Mouse (Mus musculus) brain, embryonic 18.5 days (tissue): ENCODE data around the gene Hmgn2.

Experiments
- DNase-seq: peaks from one replicate; pipeline ENCODE4 v3.0.0-alpha.2; 2012; ENCODE audit warnings: low read depth, low spot score

Gene Hmgn2

DNA sequence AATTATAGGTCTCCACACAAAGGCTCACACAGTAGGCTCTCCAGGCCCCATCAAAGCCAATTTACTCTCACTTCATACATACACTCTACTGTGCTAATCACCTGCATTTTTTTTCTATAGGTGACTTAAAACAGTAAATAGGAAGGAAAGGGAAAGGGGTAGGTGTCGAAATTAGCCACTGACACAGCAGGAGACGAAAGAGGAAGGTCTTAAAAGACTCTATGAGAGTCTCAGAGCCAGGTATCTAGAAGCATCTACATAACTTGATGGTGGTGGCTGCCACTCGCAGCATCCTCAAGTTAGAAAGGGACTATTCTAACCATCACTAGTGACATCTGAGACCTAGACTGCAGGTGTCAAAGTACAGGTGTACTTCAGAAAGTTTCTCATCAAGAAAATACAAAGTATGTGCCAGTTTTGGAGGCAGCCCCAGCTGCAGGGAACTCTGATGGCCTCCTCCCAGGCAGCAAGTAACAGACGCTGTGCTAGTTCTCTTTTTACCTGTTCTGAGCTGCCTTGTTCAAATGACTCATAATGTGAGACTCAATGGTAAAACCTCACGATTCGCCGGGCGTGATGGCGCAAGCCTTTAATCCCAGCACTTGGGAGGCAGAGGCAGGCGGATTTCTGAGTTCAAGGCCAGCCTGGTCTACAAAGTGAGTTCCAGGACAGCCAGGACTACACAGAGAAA lies 9.7 kb upstream of the Hmgn2 start:
- no peak for DNase-seq

DNA sequence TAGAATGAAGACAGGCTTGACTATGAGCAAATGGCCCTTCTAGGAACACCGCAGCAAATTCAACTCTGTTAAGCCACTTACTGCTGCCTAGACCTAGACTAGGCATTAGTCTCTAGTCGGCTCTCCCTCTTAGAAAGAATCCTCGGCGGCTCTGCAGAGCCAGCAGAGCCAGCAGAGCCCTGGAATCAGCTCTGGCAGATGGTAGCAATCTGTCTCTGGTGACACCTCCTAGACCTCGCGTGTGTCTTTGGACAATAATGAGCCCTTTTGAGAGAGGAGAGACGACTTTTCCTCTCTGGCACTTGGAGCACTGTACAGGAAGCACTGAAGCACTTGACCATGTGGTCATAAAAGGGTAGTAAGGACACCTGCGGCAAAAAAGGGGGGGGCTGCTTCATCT lies 3.3 kb upstream of the Hmgn2 start:
- no peak for DNase-seq

DNA sequence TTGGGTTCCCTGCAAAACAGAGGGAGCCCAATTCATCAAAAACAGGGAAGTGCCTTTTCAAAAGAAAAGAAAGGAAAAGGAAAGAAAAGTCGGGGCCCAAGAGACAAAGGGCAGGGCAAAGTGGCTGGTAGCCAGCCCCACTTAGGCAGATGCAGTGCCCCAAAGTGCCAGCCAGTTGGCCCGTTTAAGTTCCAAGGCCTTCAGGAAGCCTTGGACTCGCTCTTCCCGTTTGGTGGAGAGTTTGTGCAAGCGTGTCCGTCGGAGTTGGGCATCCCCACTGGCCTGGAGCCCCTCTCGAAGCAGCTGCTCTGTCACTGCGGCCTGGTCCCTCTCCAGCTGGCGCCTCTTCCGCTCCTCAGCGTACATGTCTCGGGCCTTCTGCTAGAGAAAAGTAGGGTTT lies 2.4 kb upstream of the Hmgn2 start:
- DNase-seq = no peak

DNA sequence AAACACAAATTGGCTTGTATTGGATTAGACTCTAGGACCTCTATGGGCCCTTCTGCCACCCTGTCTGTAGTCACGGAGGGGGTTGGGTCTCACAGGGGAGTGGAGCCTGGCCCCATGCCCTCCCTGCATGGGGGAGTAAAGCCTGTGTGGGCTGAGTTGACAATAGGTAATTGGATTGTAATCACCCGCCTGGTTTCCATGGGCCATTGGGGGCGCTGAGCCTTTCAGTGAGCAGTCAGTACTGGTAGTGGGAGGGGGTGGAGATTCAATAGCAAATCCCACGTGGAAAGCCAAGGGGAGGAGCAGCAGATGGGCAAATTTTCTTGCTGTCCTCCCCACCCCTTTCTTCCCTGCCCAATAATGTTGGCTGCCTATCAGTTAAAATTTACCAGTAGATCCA lies 1.7 kb upstream of the Hmgn2 start:
- no peak for DNase-seq

DNA sequence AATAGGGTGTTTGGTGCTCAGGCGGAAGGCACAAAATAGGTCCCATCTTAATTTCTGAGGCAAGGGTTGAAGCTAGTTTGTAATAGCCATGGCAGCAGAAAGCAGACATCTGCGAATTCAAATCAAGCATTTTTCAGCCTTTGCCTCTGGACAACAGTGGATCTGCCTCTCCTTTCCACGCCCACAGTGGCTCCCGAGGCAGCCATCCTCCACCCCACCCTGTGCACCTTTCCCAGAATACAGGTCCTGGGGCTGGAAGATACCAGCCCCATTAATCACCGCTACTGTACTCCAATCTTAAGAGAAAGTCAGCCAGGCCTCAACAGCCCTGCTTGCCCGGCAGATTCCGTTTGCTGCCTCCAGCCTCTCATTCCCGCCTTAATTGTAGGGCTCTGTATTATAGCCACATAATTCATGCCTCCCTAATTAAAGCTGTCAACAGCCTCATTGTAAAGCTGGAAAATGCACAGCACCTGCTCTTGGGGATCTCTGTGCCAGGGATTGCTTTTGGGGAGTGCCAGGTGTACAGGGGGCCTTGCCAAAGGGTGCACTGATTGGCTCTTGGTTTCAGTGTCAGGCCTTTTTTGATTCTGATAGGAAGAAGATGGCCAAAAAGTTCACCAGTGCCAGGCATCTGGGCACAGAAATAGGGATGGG lies 792 bp upstream of the Hmgn2 start:
- no peak for DNase-seq

DNA sequence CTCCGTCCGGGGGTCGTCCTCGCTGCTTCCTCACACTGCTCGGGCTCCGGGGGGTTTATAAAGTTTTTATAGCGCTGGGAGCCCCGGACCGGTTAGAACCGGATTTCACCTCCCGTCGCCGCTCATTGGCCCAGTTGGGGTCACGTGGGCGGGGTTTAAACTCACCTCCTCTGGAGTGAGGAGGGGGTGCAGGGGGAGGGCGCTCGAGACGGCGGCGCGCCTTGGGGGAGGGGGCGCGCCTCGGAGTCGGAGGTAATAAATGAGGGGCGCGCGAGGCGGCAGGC lies 642 bp downstream of the Hmgn2 start:
- peak; percentile 95 for DNase-seq

DNA sequence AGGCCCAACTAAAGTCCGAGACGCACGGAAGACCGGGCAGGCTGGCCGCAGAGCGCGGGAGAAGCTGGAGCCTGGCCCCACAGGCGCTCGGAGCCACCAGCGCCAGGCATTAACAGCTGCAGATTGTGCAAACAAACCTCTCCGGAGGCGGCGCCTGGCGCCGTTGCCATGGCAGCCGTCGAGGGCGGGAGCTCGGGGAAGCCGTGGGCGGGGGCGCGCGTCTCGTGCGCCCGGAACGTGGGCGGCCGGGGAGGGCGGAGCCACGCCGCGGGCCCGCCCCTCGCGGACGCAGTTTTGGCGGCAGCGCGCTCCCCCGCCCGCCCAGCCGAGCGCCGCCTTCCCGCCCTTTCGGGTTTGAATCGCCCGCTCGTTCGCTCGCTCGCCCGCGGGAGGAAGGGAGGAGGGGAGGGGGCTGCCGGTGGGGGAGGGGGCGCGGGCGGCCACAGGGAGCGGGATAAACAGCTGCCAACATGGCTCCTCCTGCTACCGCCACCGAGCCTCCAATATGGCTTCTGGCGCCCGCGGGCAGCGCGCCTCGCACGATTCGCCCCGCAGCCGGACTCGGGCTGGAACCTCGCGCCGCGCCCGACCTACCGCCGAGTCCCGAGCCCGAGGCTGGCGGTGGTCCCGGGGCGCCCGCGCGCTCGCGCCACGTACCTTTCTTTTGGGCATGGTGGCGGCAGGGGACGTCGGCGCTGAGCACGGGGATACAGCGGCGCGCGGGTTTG lies 1.1 kb downstream of the Hmgn2 start:
- peak; percentile 87 for DNase-seq

DNA sequence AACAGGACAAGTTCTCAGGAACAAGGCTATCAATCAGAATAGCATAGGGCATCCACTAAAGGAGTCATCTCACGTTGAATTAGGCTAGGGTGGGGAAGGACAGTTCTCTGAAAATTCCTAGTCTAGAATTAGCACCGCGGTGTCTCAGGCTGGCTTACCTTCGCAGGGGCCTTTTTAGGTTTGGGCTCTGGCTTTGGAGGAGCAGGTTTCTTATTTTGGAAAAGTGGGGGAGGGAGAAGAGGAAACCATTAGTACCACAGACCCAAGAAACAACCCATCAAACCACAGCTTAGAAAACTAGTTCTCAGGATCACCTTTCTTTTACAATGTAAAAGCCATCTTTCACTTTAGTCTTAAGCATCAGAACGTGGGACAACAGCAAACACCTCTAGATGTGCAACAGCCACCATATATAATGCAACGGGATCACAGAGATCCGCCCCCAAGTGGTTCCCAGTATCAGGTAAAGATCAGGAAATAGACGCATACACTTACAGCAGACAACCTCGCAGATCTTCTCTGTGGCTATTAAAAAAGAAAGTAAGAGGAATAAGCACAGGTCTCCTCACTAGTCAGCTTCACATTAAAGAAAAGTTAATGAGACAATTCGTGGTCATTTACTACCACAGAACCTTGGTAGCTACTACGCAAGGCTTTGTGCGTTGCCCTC lies 2.0 kb downstream of the Hmgn2 start:
- DNase-seq = no peak

DNA sequence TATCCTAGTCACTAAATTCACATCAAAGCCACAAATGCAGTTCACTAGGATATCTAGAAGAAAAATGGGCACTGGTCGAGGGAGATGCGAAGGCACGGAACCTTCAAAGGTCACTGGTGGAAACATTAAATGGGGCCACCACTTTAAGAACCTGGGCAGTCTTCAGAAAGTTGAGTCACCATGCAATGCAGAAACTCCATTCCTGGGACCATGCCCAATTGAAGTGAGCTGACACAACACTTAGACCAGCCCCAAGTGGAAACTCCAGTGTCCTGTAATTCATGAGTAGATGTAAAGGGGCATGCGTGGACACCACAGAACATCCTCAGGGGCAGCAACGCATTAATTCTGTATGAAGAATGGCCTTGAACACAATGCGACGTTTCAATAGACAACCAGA lies 5.9 kb downstream of the Hmgn2 start:
- DNase-seq = no peak

DNA sequence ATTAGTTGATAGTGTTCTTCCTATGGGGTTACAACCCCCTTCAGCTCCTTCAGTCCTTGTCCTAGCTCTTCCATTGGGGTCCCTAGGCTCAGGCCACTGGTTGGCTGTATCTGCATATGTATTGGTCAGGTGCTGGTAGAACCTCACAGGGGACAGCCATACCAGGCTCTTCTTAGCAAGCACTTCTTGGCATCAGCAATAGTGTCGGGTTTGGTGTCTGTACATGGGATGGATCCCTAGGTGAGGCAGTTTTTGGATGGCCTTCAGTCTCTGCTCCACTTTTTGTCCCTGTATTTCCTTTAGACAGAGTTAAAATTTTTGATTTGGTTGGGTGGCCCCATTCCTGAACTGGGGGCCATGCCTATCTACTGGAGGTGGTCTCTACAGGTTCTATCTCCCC lies 9.6 kb downstream of the Hmgn2 start:
- DNase-seq = no peak

DNA sequence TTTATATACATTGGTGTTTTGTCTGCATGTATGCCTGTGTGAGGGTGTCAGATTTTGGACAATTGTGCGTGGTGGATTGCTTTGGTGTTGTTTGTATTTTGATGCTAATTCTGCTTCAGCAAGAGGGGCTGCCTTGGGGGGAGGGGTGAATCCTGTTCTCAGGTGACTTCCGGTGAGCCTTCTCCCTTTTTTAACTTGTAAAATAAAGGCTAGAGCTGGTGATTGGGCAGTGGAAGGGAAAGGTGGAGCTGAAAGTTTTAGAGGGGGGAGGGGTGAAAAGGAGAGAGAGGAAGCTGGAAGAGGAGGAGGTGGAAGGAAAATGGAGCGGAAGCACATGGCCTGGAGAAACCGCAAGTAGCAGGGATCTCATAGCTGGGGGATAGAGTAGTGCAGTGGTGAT lies 12.1 kb downstream of the Hmgn2 start:
- no peak for DNase-seq

DNA sequence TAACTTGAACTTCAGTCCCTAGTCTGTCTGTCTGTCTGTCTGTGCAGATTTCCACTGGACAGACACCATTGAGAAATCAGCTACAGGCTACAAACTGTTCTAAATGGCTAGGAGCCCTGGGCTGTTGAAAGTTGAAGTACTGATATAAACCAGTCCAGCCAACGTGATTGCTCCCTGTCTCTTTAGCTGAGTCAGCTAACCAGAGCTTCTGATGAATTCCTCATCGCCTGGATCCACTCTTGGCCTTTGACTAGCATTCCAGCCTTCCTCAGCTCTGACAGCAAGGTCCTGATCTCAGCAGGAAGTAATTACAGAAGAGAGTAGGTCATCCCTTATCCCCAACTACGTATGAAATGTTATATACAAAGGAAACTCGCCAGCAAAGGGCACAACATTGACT lies 21.7 kb downstream of the Hmgn2 start:
- no peak for DNase-seq

DNA sequence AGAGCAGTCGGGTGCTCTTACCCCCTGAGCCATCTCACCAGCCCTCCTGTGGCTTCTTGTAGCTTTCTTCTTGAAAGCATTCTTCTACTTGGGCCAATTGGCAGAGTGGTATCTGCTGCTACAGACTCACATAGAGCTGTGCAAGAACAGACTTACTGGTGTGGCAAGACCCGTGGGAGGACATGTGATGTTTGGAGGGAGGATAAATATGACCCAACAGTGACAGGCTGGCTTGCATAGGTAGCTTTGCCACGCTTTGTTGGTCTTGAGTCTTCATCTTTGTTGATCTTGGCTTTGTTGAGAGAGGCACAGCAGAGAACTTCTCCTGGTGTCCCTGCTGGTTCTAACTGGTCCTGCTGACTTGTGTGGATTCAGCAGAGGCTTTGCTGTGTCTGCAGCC lies 24.7 kb downstream of the Hmgn2 start:
- no peak for DNase-seq

DNA sequence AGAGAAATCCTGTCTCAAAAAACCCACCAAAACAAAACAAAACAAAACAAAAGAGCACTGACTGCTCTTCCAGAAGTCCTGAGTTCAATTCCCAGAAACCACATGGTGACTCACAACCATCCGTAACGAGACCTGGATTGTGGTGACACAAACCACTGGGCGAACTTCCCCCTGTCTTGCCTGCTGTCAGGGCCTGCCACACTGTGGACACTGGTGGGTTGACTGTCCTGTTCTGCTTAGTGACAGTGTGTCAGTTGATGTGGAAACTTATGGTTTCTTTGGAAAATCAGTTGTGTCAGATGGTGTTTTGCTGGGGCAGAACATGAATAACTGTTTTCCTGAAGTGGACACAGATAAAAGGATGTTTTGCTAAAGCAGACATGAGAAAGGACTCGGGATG lies 25.8 kb downstream of the Hmgn2 start:
- no peak for DNase-seq

DNA sequence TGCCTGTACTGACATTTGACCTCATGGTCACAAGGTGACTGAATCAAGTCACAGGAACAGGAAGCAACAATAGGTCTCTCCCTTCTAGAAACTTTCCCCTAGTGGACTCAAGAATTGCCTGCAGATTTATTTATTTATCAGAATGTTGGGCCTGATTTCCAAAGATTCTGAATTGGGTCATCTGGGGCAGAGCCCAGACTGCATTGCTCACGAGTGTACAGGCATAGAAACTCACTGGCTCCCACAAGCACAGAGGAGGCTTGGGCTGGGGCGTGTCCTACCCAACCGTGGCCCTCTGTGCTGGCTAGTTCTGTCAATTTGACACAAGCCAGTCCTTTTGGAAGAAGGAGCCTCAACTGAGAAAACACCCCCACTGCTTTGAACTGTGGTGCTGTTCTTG lies 26.9 kb downstream of the Hmgn2 start:
- no peak for DNase-seq

DNA sequence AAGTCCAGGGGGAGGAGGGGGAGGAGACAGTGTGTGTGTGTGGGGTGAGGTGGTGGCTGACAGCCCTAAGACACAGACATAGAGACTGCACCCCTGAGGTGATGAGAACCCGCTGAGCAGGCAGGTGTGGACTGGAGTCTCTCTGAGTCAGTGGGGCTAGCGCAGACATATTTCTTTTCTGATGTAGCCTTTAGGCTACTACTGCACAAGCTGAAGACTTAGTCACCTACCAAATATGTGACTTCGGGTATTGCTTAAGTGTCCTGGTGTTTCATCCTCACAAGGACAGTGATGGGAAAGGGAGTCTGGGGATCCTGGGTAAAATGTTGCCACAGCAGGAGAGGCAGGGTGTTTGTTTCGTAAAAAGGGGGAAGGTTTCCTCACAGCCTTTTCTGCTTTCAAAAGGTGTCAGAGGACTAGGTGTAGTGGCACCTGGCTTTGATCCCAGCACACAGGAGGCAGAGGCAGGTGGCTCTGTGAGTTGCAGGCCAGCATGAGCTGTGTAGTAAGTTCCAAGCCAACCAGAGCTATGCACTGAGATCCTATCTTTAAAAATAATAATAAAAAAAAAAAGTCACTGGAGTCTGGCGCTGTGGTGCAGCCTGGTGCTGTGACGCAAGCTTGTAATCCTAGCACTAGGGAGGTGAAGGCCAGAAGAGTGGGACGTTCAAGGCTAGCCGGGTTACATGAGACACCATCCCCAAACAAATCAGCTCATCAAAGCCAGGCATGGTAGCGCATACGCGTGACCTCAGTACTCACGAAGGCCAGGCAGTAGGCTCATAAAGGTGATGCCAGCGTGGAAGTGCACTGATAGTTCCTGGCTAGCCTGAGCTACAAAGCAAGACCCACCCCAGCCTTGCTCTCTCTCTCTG lies 27.8 kb downstream of the Hmgn2 start:
- DNase-seq = no peak

DNA sequence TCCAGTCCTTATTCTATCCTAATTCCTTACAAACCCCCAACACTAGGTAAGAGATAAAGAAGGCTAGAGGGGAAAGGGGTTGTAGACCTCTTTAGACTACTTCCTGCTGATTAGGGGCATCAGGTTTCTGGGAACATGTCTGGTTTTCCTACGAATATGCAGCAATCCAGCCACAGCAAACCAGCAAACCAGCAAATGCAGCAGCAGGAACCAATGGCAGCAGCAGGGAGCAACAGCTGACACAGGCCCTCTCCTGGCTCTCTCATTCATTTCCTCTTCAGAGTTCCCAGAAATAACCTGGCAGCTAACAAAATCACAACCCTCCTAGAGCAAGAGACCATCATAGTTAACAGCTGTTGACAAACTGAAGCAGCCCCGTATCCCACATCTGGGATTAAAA lies 30.4 kb downstream of the Hmgn2 start:
- DNase-seq = no peak

DNA sequence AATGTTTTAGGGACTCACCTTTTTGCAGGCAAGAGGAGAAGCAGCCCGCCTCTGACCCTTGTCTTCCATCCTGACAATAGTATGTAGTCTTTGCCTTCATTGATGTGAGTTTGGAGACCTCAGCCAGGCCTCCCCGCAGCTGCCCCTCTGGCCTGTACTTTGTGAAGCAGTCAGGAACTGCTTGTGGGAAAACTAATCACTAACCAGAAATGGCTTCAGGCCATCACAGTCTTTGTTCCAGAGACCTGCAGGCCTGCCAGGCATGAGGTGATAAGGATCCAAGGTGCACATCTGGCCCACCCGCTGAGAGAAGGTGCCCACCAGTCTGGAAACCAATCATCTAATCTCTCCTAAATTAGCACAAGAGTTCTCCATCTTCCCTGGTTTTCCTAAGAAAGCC lies 36.7 kb downstream of the Hmgn2 start:
- no peak for DNase-seq

DNA sequence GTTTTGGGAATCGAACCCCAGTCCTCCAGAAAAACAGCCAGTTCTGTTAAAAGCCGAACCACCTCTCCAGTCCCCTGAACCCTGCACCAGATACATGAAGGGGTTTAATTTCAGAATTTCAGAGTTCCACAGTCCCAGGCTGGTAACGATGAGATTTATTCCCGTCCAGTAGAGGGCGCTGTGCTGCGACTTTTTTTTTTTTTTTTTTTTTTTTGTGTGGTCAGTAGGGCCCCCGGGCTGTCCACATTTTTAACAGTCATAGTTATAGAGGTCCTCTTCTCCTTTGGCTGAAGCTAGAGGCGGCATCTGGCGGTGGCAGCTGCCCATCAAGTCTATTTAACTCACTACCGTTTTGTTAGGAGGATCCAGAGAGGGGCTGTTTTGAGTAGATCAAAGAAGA lies 37.1 kb downstream of the Hmgn2 start:
- no peak for DNase-seq

DNA sequence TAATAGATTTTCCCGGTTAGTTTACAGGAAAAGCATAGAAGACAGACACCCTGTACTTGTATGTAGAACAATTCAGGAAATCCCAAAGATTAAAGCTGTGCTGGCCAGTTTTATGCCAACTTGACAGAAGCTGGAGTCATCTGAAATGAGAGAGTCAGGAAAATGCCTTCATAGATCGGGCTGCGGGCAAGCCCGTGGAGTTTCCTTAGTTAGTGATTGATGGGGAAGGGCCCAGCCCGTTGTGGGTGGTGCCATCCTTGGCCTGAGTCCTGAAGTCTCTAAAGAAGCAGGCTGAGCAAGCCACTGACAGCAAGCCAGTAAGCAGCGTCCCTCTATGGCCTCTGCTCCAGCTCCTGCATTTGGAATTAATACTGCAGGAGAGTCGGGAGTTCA lies 39.2 kb downstream of the Hmgn2 start:
- no peak for DNase-seq

DNA sequence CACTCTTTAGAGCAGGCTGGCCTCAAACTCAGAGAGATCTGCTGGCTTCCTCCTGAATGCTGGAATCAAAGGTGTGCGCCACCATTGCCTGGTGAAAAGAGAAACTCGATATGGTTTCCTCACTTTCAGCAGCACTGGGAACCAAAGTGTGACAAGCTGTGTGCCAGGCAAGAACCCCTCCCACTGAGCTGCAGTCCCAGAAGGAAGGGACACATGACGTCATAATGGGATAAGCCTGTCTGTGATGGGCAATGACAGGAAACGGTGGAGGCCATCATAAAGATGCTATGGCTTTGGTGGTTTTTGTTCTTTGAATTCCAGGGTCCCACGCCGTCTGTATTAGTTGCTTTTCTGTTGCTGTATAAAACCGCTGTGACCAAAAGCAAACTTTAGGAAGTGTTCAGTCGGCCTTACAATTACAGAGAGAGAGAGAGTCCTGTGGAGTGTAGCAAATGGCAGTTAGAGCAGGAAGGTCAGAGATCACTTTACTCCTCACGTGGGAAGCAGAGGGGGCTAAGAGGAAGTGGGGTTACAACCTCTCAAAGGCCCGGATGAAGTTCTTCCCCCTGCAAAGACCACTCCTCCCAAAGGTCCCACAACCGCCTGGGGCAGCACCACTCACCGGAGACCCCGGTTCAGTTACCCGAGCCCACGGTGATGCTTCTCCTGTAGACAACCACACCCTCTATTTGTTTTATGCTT lies 39.7 kb downstream of the Hmgn2 start:
- DNase-seq = no peak
